Mouse (Mus musculus) midbrain, postnatal 0 days (tissue): ENCODE measurements around the gene Mthfr. TPM values are rescaled to one million over a fixed set of nuclear protein-coding genes. Genes with fewer than 3 reads are reported as not detected.

Experiments used
- ATAC-seq: fragments of 200-750 bp; cut with Nextera tagmentation; 2 replicates; pipeline ENCODE4 v1.8.0; 2017; ENCODE audit warnings: moderate number of reproducible peaks, mild to moderate bottlenecking, moderate TSS enrichment, moderate library complexity; ENCODE audit not compliant: low FRiP score
- DNase-seq: peaks from one replicate; pipeline ENCODE4 v3.0.0-alpha.2; 2015; ENCODE audit warnings: low spot score
- H3K27ac ChIP-seq: fragments of 300-500 bp; sonication (generic); 2 replicates; pipeline ENCODE4 v1.5.1; 2014; ENCODE audit warnings: low read depth, mild to moderate bottlenecking, low read length, mixed read lengths
- H3K27me3 ChIP-seq: fragments of 300-500 bp; sonication (generic); 2 replicates; pipeline ENCODE4 v1.6.1; 2014; ENCODE audit warnings: low read length, control low read depth, mixed read lengths; ENCODE audit not compliant: insufficient read depth
- H3K36me3 ChIP-seq: fragments of 300-500 bp; sonication (generic); 2 replicates; pipeline ENCODE4 v1.6.1; 2014; ENCODE audit warnings: low read length, control low read depth, mixed read lengths; ENCODE audit not compliant: insufficient read depth
- H3K4me1 ChIP-seq: fragments of 300-500 bp; sonication (generic); 2 replicates; pipeline ENCODE4 v1.6.1; 2014; ENCODE audit warnings: mild to moderate bottlenecking, control low read depth, antibody characterized with exemption, low read length, mixed read lengths; ENCODE audit not compliant: insufficient read depth
- H3K4me2 ChIP-seq: fragments of 300-500 bp; sonication (generic); 2 replicates; pipeline ENCODE4 v1.6.1; 2014; ENCODE audit warnings: low read depth, mild to moderate bottlenecking, low read length, mixed read lengths; ENCODE audit not compliant: poor library complexity, severe bottlenecking
- H3K4me3 ChIP-seq: fragments of 300-500 bp; sonication (generic); 2 replicates; pipeline ENCODE4 v1.5.1; 2014; ENCODE audit warnings: low read depth, mild to moderate bottlenecking, low read length, moderate library complexity
- H3K9ac ChIP-seq: fragments of 300-500 bp; sonication (generic); replicated peaks from 2 replicates; pipeline ENCODE4 v1.6.1; 2014; ENCODE audit warnings: mild to moderate bottlenecking, low read length, moderate library complexity, mixed read lengths; ENCODE audit not compliant: poor library complexity, severe bottlenecking
- H3K9me3 ChIP-seq: fragments of 300-500 bp; sonication (generic); 2 replicates; pipeline ENCODE4 v1.6.1; 2016; ENCODE audit warnings: low read length, control low read depth
- CTCF ChIP-seq: IDR thresholded peaks from 2 replicates; pipeline ENCODE4 v1.5.1; 2016; ENCODE audit warnings: antibody characterized with exemption, mild to moderate bottlenecking
- WGBS: fragments of 180-500 bp; shearing (Covaris S2); extraction: QIAGEN DNeasy Blood & Tissue Kit; methylation state at CpG from one replicate; pipeline ENCODE4 v1.1.7; 2014; 5-methylcytosine and 5-hydroxymethylcytosine counted together
- polyA plus RNA-seq: library from polyadenylated mRNA; unstranded; fragments of >200 nt; fragmentation: Nextera tagmentation; extraction: Ambion mirVana; gene quantifications from 2 replicates; pipeline ENCODE4 v1.2.1, GENCODE M21; 2015
- total RNA-seq: library from RNA; depleted of rRNA; stranded (reverse); fragments of >200 nt; gene quantifications from 2 replicates; pipeline ENCODE4 v1.2.3, GENCODE M21; 2014

Mthfr gene
- total and polyA plus RNA-seq, 2 experiments from 2014 or later, result 10.1 to 51.1 TPM

GRCm38 (mm10) chr4:148075259-148075658 is 36.4 kb downstream of the Mthfr start:
- peak; percentile 76 for DNase-seq
- ATAC-seq, result no peak
- no peak for TF ChIP-seq CTCF

GRCm38 (mm10) chr4:148075881-148076280 is 37.0 kb downstream of the Mthfr start:
- Histone ChIP-seq H3K4me1 (no peaks in the 10 kb centered on the region), H3K4me3 (no peak overlapping the region), H3K27ac (no peak overlapping the region), H3K36me3 (no peaks in the 10 kb centered on the region), H3K9ac (no peak overlapping the region), H3K4me2 (no peak overlapping the region), H3K9me3 (no peaks in the 10 kb centered on the region), H3K27me3 (no peaks in the 10 kb centered on the region)
- ATAC-seq, result no peak
- no peak for DNase-seq
- no peak for TF ChIP-seq CTCF
- 92% methylated on average over 6 of the region's 6 CpGs for whole genome bisulfite sequencing

More at GRCm38 (mm10) chr4:148075259-148075658, 36.4 kb downstream of the Mthfr start:
- H3K9ac ChIP-seq, result no peak overlapping the region
- 44% methylated on average over 21 of the region's 21 CpGs for WGBS
- H3K4me3 ChIP-seq, result peak overlapping the region; percentile 23; the same call in 1 of the 2 replicates
- no peaks in the 10 kb centered on the region for H3K36me3 ChIP-seq
- H3K27me3 ChIP-seq, result no peaks in the 10 kb centered on the region
- H3K4me1 ChIP-seq, result no peaks in the 10 kb centered on the region
- no peak overlapping the region for H3K27ac ChIP-seq
- no peaks in the 10 kb centered on the region for H3K9me3 ChIP-seq
- peak overlapping the region; percentile 46 for H3K4me2 ChIP-seq

DNA sequence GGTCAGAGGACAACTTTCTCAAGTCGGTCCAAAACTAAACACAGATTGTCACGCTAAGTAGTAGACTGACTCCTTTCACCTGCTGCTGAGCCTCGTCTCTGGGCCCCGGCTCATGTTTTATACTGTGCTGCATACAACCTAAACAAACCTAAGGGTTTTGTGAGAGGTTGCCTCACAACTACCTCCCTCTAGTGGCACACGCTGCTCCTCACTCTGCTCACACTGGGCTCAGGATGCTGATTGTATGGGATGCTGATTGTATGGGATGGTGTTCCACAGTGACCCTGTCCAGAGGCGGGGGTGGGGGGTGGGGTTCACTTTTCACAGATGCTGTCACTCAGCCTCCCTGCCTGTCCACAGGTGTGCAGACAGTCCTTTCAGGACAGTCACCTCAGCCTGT is 40.3 kb downstream of the Mthfr start:
- TF ChIP-seq CTCF, result peak; percentile 60
- no peak for DNase-seq
- no peaks in the 10 kb centered on the region for H3K36me3 ChIP-seq

DNA sequence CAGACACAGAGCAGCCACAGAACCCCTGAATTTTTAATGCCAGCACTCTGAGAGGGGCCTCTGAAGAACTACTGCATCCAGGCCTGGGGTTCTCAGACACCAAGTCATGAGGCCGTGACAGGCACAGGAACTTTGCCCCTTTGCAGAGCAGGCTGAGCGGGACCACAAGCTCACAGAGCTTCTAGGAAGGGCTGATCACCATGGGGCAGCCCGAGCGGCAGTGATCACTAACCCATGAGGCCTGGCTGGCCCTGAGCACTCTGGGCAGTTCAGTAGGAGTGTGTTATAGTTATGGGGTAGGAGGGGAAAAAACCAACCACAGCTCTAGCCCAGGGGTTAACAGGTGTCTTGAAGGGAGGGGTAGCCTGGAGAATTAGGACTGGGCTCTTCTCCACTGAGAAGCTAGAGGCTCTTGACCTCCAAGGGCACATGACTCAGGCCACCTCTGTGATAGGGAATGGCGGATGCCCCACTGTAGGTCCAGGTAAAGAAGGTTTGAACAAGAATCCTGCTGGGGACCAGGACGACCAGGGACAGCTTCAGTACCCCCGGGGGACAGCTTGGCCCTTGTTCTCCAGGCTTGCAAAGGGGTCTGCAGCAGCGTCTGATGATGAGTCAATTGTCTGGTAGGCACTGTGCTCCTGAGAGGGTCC is 41.2 kb downstream of the Mthfr start:
- WGBS, result 88% methylated on average over 8 of the region's 8 CpGs
- Histone ChIP-seq H3K27me3 (no peaks in the 10 kb centered on the region), H3K9me3 (no peaks in the 10 kb centered on the region), H3K9ac (no peak overlapping the region), H3K4me3 (no peak overlapping the region), H3K4me1 (no peaks in the 10 kb centered on the region), H3K4me2 (no peak overlapping the region), H3K36me3 (no peaks in the 10 kb centered on the region), H3K27ac (no peak overlapping the region)
- no peak for ATAC-seq
- DNase-seq, result no peak
- TF ChIP-seq CTCF, result no peak

More for the DNA sequence above, 40.3 kb downstream of the Mthfr start:
- Histone ChIP-seq H3K27me3 (no peaks in the 10 kb centered on the region), H3K9me3 (no peaks in the 10 kb centered on the region), H3K27ac (no peak overlapping the region), H3K4me3 (no peak overlapping the region), H3K9ac (no peak overlapping the region), H3K4me2 (no peak overlapping the region), H3K4me1 (no peaks in the 10 kb centered on the region)
- 68% methylated on average over 6 of the region's 6 CpGs for WGBS
- ATAC-seq, result no peak

GRCm38 (mm10) chr4:148080597-148080973 is 41.7 kb downstream of the Mthfr start:
- no peak overlapping the region for H3K4me2 ChIP-seq
- H3K4me1 ChIP-seq, result no peaks in the 10 kb centered on the region
- no peaks in the 10 kb centered on the region for H3K36me3 ChIP-seq
- WGBS, result 96% methylated on average over 1 of the region's 1 CpGs
- no peak for TF ChIP-seq CTCF
- no peak overlapping the region for H3K27ac ChIP-seq
- H3K9ac ChIP-seq, result no peak overlapping the region
- H3K9me3 ChIP-seq, result no peaks in the 10 kb centered on the region
- peak; percentile 32 for DNase-seq
- no peak overlapping the region for H3K4me3 ChIP-seq
- no peak for ATAC-seq
- H3K27me3 ChIP-seq, result no peaks in the 10 kb centered on the region

DNA sequence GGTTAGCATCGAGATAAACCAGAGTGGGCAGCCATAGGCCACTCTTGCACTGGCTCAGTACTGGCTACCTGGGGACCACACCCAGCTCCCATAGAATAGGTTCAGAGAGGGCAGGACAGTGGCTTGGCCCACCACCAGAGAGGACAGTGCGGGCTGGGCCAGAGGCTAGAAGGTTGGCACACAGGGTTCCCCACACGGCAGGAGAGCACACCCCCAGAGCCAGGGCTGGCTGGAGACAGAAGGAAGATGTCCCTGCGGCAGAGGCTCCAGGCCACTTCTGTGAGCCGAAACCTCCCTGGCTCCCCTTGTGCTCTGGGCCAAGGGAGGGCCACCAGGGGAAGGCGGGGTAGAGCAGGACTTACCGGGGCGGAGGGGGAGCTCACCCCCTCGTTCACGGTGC is 42.3 kb downstream of the Mthfr start:
- no peak for TF ChIP-seq CTCF
- Histone ChIP-seq H3K9me3 (no peaks in the 10 kb centered on the region), H3K4me1 (no peaks in the 10 kb centered on the region), H3K27ac (no peak overlapping the region), H3K27me3 (no peaks in the 10 kb centered on the region), H3K4me3 (no peak overlapping the region), H3K4me2 (no peak overlapping the region), H3K9ac (no peak overlapping the region), H3K36me3 (no peaks in the 10 kb centered on the region)
- DNase-seq, result no peak
- ATAC-seq, result no peak
- WGBS, result 93% methylated on average over 10 of the region's 10 CpGs
